Mouse (Mus musculus) left cerebral cortex, postnatal 25 days (tissue): ENCODE measurements around the gene Dscam. TPM values are rescaled to one million over a fixed set of nuclear protein-coding genes. Genes with fewer than 3 reads are reported as not detected.

Source experiments
- DNase-seq, 2 experiments: peaks; one replicate each; pipeline ENCODE4 v3.0.0; 2022; ENCODE audit warnings: low spot score in 2 of 2, mixed read lengths in 1 of 2
- intact Hi-C: fragments of 180-260 bp; cut with DNase I; formaldehyde crosslinking; loops from one replicate; pipeline ENCODE4 v1.15.1; 2025
- total RNA-seq, 2 experiments: library from RNA; stranded (reverse); gene quantifications; 2 replicates each; pipeline ENCODE4 v1.2.3; 2021

Gene Dscam
- total RNA-seq, 2 experiments from 2014 or later, result 41.6 to 44.0 TPM

- DNase-seq, result no peak
- intact Hi-C loops, result no loop called here
Measured at GRCm38 (mm10) chr16:97035271-97035670, 135.3 kb downstream of the Dscam start.

DNA sequence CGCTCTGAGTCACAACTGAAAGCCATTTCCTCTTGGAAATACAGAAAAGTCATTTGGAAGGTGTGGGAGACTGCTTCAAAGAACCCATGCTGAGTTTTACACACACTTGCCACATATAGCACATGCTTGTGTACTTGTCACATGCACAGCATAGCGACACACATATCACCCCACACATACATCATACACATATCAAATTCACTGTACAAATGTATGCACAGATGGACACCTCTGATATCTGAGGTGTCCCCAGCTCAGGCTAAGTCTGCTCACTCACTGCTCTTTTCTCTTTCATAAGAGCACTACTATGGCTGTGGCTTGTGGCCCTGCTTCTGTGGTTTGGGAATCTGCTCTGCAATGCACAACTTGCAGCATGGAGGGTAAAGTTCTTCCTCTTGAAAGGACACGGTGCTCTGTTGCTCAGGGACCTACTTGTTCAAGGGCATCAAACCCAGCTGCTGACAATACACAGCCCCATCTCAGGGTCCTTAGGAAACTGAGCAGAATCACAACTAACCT, 137.0 kb downstream of the Dscam start:
- intact Hi-C loops, result no loop called here
- no peak for DNase-seq

DNA sequence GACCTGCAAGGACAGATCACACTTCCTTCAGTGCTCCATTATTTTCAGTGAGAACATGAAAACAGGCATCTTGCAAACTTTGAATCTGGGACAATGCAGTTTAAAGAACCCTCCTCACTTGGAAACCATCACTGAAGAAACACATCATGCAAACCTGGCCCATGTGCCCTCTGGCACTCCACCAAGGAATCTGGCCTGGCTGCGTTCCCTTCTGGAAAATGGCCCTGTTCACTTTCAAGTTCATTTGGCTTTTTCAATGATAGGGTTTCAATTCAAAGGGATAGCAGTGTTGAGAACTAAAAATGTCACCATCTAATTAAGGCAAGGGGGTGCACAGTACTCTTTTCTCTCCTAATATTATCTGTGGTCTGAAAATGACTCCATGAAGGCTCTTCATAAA, 142.9 kb downstream of the Dscam start:
- DNase-seq, result no peak
- intact Hi-C loops, result loop anchor here (5.0 kb wide), 1 partner anchor 140 kb away; no protein-coding TSS in a partner anchor

DNA sequence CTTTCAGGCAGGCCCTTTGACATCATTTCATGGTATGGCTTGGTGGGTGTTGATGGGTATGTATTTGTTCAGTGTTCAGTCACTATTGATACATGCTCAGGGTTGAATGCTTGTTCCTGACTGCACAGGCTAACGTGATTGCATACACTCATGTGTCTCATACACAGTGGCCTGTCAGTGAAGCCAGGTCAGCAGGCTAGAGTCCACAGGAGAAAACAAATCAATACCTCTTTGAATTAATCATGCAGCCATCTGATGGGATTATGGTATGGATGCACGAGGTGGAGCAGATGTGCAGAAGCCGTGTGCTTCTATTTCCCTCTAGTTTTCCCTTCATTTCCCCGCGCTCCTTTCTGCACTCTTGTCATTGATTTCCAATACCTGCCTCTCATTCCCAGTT, 143.7 kb downstream of the Dscam start:
- intact Hi-C loops, result loop anchor here (5.0 kb wide), 1 partner anchor 140 kb away; no protein-coding TSS in a partner anchor
- no peak for DNase-seq

- DNase-seq, result no peak
- intact Hi-C loops, result no loop called here
Measured at GRCm38 (mm10) chr16:97024406-97024805, 146.1 kb downstream of the Dscam start.

DNA sequence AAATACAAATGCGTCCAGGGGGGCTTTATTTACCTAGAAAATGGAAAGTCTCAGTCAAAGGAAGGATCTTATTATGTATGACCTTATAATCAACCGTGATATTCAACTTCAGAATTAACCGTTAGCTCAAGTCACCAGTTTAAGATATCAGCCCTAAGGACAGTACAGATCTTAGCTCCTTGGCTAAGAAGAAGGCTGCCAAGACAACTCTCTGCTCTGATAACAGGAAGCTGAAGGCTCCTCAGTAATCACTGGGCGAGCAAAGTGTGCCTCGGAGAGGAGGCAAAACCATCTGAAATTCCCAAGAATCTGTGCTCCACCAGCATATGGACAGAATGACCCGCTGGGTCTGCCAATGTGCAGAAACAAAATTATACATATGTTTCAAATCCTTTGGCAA, 149.1 kb downstream of the Dscam start:
- intact Hi-C loops, result no loop called here
- DNase-seq, result no peak

DNA sequence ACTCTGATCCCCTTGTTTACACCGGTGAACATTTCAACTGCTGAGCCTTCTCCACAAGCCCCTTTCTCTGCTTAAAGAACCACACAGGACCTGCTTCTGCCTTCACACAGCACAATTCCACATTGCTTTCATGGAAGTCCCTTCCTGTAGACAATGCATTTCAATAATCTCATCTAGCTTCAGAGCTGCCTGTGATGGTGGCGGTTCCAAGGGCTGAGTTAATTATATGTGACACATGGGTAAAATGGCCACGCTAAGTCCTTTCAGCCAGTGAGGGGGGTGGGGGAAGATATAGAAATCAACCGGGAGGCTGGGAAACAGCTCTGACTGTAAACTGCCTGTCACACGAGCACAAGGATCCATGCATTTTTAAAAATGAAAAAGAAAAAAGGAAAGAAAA, 152.2 kb downstream of the Dscam start:
- no peak for DNase-seq
- intact Hi-C loops, result loop anchor here (5.0 kb wide), 1 partner anchor 116 kb away; no protein-coding TSS in a partner anchor

DNA sequence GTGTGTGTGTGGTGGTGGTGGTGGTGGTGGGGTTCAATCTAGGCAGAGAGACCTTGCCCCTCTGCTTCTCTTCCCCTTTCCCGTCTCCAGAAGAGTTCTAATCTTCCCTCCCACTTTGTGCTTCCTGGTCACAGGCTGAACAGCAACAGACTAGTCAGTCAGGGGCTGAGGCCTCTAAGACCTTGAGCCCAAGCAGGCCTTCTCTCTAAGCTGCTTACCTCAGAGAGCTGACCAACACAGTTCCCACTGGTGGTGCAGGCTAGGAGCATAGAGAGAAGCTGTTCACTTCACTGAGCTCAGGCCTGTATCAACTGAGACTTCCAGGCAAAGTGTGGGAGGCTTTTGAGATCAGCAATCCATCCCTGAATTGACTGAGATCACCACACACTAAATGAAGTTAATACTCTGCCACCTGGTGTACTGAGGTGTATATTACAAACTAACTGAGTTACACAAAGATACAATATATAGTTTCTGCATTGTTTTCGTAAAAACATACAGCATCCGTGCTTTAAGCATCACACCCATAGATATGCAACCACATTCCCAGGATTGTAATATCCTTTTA, 153.3 kb downstream of the Dscam start:
- intact Hi-C loops, result loop anchor here (5.0 kb wide), 1 partner anchor 115 kb away; no protein-coding TSS in a partner anchor
- DNase-seq, result no peak

- DNase-seq, result peak in 1 of 2 experiments; percentile 46
Measured at GRCm38 (mm10) chr16:97016244-97016850, 154.2 kb downstream of the Dscam start.

DNA sequence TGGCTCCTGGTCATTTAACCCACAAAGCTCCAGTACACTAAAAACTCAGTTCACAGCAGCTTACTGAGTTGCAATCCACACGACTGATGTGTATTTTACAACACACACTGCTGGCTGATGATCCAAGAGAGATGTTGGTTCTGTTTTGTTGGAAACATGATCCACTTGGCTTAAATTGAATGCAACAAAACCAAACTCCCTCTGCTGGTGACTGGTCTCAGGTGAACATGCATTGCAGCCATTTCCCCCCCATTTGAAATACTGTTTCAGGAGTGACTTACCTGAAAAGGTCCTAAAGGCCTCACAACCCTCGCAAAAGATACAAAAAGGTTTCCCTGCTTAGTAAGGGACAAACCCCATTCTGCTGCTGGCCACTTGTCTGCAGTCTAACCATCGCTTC, 156.2 kb downstream of the Dscam start:
- no peak for DNase-seq
- intact Hi-C loops, result no loop called here

More at GRCm38 (mm10) chr16:97016244-97016850, 154.2 kb downstream of the Dscam start:
- intact Hi-C loops, result loop anchor here (5.0 kb wide), 1 partner anchor 114 kb away; no protein-coding TSS in a partner anchor

GRCm38 (mm10) chr16:97009116-97010055, 161.2 kb downstream of the Dscam start:
- peak; percentile 35 to 80 for DNase-seq
- intact Hi-C loops, result loop anchor here (5.0 to 10.0 kb wide), 3 partner anchors 152 to 315 kb away; partner anchors contain the start of gene Dscam

DNA sequence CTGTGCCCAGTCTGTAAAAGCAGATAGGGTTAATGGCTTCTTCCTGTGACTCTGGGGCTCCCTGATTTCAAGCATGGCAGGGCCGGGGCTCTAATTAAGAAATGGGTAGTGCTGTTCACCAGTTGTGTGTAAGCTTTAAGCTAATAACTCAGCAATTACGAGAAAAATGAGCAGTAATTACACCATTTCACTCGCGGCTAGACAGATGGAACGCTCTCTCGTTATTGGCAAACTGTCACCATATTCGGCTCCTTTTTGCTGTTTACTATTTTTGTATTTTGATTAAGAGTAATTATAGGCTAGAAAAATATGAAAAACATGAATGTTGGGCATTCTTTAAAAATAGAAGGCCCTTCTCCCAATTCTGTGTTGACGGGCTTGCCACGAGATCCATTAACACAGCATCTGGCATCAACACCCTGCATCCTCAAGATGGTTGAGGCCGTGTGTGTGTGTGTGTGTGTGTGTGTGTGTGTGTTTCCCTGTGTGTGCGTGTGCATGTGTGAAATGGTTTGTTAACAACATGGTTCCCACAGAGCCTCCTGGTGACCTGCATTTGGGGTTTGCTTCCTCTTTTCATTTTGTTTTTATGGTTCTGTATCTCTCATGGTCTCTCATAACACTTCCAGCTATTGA, 162.5 kb downstream of the Dscam start:
- intact Hi-C loops, result loop anchor here (5.0 to 10.0 kb wide), 3 partner anchors 151 to 313 kb away; partner anchors contain the start of gene Dscam
- DNase-seq, result no peak

GRCm38 (mm10) chr16:97006854-97007182, 163.7 kb downstream of the Dscam start:
- no peak for DNase-seq
- intact Hi-C loops, result loop anchor here (5.0 to 10.0 kb wide), 3 partner anchors 150 to 312 kb away; partner anchors contain the start of gene Dscam

DNA sequence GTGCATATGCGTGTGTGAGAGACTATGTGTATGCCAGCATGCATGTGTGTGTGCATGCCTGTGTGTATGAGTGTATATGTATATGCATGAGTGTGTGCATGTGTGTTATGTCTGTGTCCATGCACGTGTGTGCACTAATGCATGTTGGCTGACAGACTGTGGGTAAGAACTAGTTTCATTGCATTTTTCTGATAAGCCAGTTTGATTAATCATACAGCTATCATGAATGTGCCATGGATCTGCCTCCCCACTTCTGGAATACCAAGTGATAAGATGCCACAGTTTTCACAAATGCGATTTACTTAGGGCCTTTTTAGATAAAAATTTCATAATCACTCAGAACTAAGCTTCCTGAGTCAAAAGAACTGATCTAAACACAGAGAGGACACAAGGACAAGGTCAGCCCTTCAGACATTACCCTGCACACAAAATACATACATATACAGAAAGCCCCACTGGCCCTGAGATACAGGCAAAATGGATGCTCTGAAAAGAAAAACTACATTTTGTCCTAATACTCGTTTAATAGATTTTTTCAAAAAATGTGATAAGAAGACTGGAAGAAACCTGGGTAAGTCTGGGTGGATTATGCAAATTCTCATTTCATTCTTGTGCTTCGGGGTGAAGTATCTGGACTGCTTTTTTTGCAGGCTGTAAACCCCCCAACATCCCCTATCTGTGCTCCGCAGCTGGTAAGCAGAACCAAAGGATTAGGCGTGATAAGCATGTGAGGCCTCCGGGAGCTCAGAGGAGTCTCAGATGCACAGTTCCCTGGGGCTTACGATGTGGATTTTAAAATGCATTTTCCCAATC, 164.3 kb downstream of the Dscam start:
- no peak for DNase-seq
- intact Hi-C loops, result loop anchor here (5.0 to 10.0 kb wide), 3 partner anchors 149 to 311 kb away; partner anchors contain the start of gene Dscam

GRCm38 (mm10) chr16:97003965-97004364, 166.6 kb downstream of the Dscam start:
- intact Hi-C loops, result loop anchor here (5.0 to 10.0 kb wide), 4 partner anchors 92 to 309 kb away; no protein-coding TSS in a partner anchor
- DNase-seq, result no peak

DNA sequence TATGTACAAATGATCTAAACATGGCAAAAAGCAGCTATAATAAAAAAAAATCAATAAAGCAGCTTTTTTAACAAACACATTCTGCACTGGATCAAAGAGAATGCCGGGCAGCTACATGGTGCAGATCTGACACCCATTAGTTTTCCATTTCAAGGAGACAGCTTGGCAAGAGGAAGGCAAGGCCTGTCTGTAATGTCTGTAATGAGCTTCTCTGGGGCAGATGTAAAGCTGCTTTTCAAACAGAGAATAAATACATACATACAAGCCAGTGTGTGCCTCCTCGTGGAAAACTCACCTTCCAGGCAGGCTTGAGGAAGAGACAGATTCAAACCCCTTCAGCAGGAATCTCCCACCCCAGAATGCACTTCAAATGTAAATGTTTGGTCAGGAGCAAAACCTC, 167.7 kb downstream of the Dscam start:
- no peak for DNase-seq
- intact Hi-C loops, result loop anchor here (5.0 to 10.0 kb wide), 4 partner anchors 91 to 308 kb away; no protein-coding TSS in a partner anchor

DNA sequence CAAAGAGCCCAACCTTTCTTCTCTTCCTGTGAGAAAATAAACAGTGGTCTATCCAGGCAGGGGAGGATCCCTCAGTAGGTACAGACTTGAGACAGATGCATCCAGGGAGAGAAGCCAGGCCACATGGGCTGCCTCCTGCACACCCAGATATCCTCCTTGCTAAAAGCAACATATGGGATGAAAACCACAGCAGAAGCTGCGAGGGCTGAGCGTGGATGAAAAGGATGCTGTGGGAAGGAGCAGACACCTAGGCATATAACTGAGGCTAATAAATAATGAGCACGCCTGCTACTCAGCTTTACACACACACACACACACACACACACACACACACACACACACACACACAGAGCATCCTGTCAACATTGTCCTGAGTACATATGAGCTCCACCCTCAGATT, 168.4 kb downstream of the Dscam start:
- DNase-seq, result peak; percentile 75 to 94

GRCm38 (mm10) chr16:96996854-96997253, 173.7 kb downstream of the Dscam start:
- intact Hi-C loops, result no loop called here
- peak; percentile 46 to 66 for DNase-seq

More for the DNA sequence above, 168.4 kb downstream of the Dscam start:
- intact Hi-C loops, result loop anchor here (5.0 to 10.0 kb wide), 4 partner anchors 90 to 307 kb away; no protein-coding TSS in a partner anchor
